Mouse (Mus musculus) liver, embryonic 14.5 days (tissue): ENCODE data around the gene H6pd.

Experiments
- CTCF ChIP-seq: IDR thresholded peaks from 2 replicates; pipeline ENCODE4 v1.5.1; 2016; ENCODE audit warnings: antibody characterized with exemption, low read depth, control low read depth
- EP300 ChIP-seq: IDR thresholded peaks from 2 replicates; pipeline ENCODE4 v1.6.1; 2016; ENCODE audit warnings: antibody characterized with exemption, low read depth

DNA sequence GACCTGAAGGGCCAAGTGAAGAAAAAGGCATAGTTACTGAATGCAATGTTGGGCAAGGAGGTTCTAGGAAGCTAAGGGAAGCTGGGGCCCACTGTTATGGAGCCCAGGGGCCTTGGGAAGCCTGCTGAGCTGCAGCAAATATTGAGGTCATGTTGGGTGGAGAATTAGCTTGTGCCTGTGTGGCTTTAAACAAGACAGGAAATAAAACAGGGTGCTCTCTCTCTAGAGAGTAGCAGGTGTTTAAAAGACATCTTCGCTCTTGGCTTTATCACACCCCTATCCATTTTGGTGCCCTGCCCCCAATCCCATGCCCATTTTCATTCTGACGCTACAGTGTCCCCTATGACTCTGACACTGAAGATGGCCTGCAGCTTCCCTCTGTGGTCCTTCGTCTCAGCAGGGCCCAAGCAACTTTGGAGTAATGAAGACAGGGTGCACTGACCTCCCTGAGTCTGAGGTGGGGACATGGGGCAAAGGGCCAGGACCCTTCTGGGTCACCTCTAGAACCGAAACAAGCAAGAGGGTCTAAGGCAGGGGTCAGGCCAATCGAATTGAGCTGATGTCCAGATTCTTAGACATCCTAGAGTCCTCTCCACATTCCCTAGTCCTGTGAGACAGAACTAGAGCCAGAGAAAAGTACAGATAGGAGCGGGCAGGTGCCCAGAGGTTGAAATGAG lies 1.4 kb upstream of the H6pd start:
- TF ChIP-seq CTCF (no peak), EP300 (no peak)
